Mouse (Mus musculus) intestine, embryonic 16.5 days (tissue): ENCODE measurements at regions not wholly inside any gene's neighbourhood (a gene's known extent, or its start where the extent isn't known, plus 50 kb on each side); places are given as distances from the start of the nearest gene placed in this dataset.

Source experiments
- ATAC-seq: fragments of 200-750 bp; cut with Nextera tagmentation; 2 replicates; pipeline ENCODE4 v1.8.0; 2017; ENCODE audit warnings: moderate TSS enrichment, moderate library complexity
- H3K27ac ChIP-seq: fragments of 300-500 bp; sonication (generic); 2 replicates; pipeline ENCODE4 v1.5.1; 2014; ENCODE audit warnings: mild to moderate bottlenecking, low read length
- H3K27me3 ChIP-seq: fragments of 300-500 bp; sonication (generic); replicated peaks from 2 replicates; pipeline ENCODE4 v1.6.1; 2014; ENCODE audit warnings: low read length, control low read depth, mixed read lengths; ENCODE audit not compliant: control insufficient read depth, insufficient read depth
- H3K36me3 ChIP-seq: fragments of 300-500 bp; sonication (generic); 2 replicates; pipeline ENCODE4 v1.6.1; 2014; ENCODE audit warnings: low read length, control low read depth; ENCODE audit not compliant: control insufficient read depth, insufficient read depth
- H3K4me1 ChIP-seq: fragments of 300-500 bp; sonication (generic); 2 replicates; pipeline ENCODE4 v1.6.1; 2014; ENCODE audit warnings: low read length, control low read depth, mixed read lengths; ENCODE audit not compliant: control insufficient read depth, insufficient read depth
- H3K4me2 ChIP-seq: fragments of 300-500 bp; sonication (generic); 2 replicates; pipeline ENCODE4 v1.6.1; 2014; ENCODE audit warnings: low read depth, low read length, control low read depth
- H3K4me3 ChIP-seq: fragments of 300-500 bp; sonication (generic); 2 replicates; pipeline ENCODE4 v1.5.1; 2014; ENCODE audit warnings: mild to moderate bottlenecking, low read length
- H3K9ac ChIP-seq: fragments of 300-500 bp; sonication (generic); 2 replicates; pipeline ENCODE4 v1.6.1; 2014; ENCODE audit warnings: low read depth, low read length
- H3K9me3 ChIP-seq: fragments of 300-500 bp; sonication (generic); 2 replicates; pipeline ENCODE4 v1.6.1; 2016; ENCODE audit warnings: low read length, control low read depth; ENCODE audit not compliant: control insufficient read depth
- WGBS: fragments of 180-500 bp; shearing (Covaris S2); extraction: QIAGEN DNeasy Blood & Tissue Kit; methylation state at CpG from one replicate; pipeline ENCODE4 v1.1.7; 2014; 5-methylcytosine and 5-hydroxymethylcytosine counted together

GRCm38 (mm10) chr4:84020692-84021091, 495.3 kb downstream of the Ccdc171 start:
- no peak; the same call in 1 of the 2 replicates for ATAC-seq
- Histone ChIP-seq H3K36me3 (no peaks in the 10 kb centered on the region), H3K4me3 (no peak overlapping the region), H3K9ac (no peak overlapping the region), H3K27me3 (no peaks in the 10 kb centered on the region), H3K9me3 (no peaks in the 10 kb centered on the region), H3K4me2 (no peak overlapping the region), H3K4me1 (0 out of 2 replicates have a peak, but pooled peaks cover 5% of the 10 kb centered on the region), H3K27ac (no peak overlapping the region)
- 66% methylated on average over 1 of the region's 1 CpGs for WGBS

GRCm38 (mm10) chr4:84022323-84022722, 497.0 kb downstream of the Ccdc171 start:
- no peak overlapping the region for H3K4me2 ChIP-seq
- no peak overlapping the region for H3K9ac ChIP-seq
- H3K4me3 ChIP-seq: no peak overlapping the region
- ATAC-seq: no peak
- 0 out of 2 replicates have a peak, but pooled peaks cover 5% of the 10 kb centered on the region for H3K4me1 ChIP-seq
- H3K36me3 ChIP-seq: no peaks in the 10 kb centered on the region
- H3K27me3 ChIP-seq: no peaks in the 10 kb centered on the region
- H3K9me3 ChIP-seq: no peaks in the 10 kb centered on the region
- no peak overlapping the region for H3K27ac ChIP-seq
- WGBS: 87% methylated on average over 7 of the region's 7 CpGs

GRCm38 (mm10) chr4:84026144-84026543, 500.8 kb downstream of the Ccdc171 start:
- ATAC-seq: no peak

GRCm38 (mm10) chr4:84028120-84028519, 502.8 kb downstream of the Ccdc171 start:
- WGBS: 51% methylated on average over 5 of the region's 5 CpGs
- H3K9me3 ChIP-seq: no peaks in the 10 kb centered on the region
- H3K9ac ChIP-seq: no peak overlapping the region
- ATAC-seq: no peak
- H3K4me1 ChIP-seq: no peaks in the 10 kb centered on the region
- no peaks in the 10 kb centered on the region for H3K27me3 ChIP-seq
- no peaks in the 10 kb centered on the region for H3K36me3 ChIP-seq
- H3K27ac ChIP-seq: no peak overlapping the region
- H3K4me2 ChIP-seq: no peak overlapping the region
- H3K4me3 ChIP-seq: no peak overlapping the region

More at GRCm38 (mm10) chr4:84026144-84026543, 500.8 kb downstream of the Ccdc171 start:
- Histone ChIP-seq H3K4me3 (no peak overlapping the region), H3K27me3 (no peaks in the 10 kb centered on the region), H3K9ac (no peak overlapping the region), H3K36me3 (no peaks in the 10 kb centered on the region), H3K9me3 (no peaks in the 10 kb centered on the region), H3K27ac (no peak overlapping the region), H3K4me1 (no peaks in the 10 kb centered on the region), H3K4me2 (no peak overlapping the region)
- WGBS: 53% methylated on average over 8 of the region's 8 CpGs

GRCm38 (mm10) chr4:84030916-84031315, 505.6 kb downstream of the Ccdc171 start:
- Histone ChIP-seq H3K4me2 (no peak overlapping the region), H3K27me3 (no peaks in the 10 kb centered on the region), H3K4me1 (no peaks in the 10 kb centered on the region), H3K9me3 (no peaks in the 10 kb centered on the region), H3K9ac (no peak overlapping the region), H3K4me3 (no peak overlapping the region), H3K27ac (no peak overlapping the region), H3K36me3 (no peaks in the 10 kb centered on the region)
- 88% methylated on average over 5 of the region's 5 CpGs for WGBS
- ATAC-seq: no peak

- no peak overlapping the region for H3K4me2 ChIP-seq
- 65% methylated on average over 10 of the region's 10 CpGs for WGBS
- no peak for ATAC-seq
Measured at GRCm38 (mm10) chr4:84032505-84032904, 507.2 kb downstream of the Ccdc171 start.

GRCm38 (mm10) chr4:84035347-84035746, 510.0 kb downstream of the Ccdc171 start:
- no peaks in the 10 kb centered on the region for H3K9me3 ChIP-seq
- 87% methylated on average over 1 of the region's 1 CpGs for WGBS
- H3K27me3 ChIP-seq: no peaks in the 10 kb centered on the region
- no peak overlapping the region for H3K4me2 ChIP-seq
- no peaks in the 10 kb centered on the region for H3K4me1 ChIP-seq
- H3K36me3 ChIP-seq: no peaks in the 10 kb centered on the region
- ATAC-seq: no peak
- no peak overlapping the region for H3K4me3 ChIP-seq
- no peak overlapping the region for H3K9ac ChIP-seq
- no peak overlapping the region for H3K27ac ChIP-seq

More at GRCm38 (mm10) chr4:84032505-84032904, 507.2 kb downstream of the Ccdc171 start:
- Histone ChIP-seq H3K9me3 (no peaks in the 10 kb centered on the region), H3K27ac (no peak overlapping the region), H3K4me3 (no peak overlapping the region), H3K4me1 (no peaks in the 10 kb centered on the region), H3K27me3 (no peaks in the 10 kb centered on the region), H3K9ac (no peak overlapping the region), H3K36me3 (no peaks in the 10 kb centered on the region)

GRCm38 (mm10) chr4:84037535-84037934, 512.2 kb downstream of the Ccdc171 start:
- WGBS: 50% methylated on average over 3 of the region's 3 CpGs
- H3K4me3 ChIP-seq: no peak overlapping the region
- ATAC-seq: no peak

GRCm38 (mm10) chr4:84050243-84050642, 524.9 kb downstream of the Ccdc171 start:
- H3K4me2 ChIP-seq: no peak overlapping the region
- 47% methylated on average over 6 of the region's 6 CpGs for WGBS
- H3K4me3 ChIP-seq: no peak overlapping the region
- no peaks in the 10 kb centered on the region for H3K36me3 ChIP-seq
- H3K27me3 ChIP-seq: no peaks in the 10 kb centered on the region
- H3K9ac ChIP-seq: no peak overlapping the region
- no peak for ATAC-seq
- no peaks in the 10 kb centered on the region for H3K4me1 ChIP-seq
- no peak overlapping the region for H3K27ac ChIP-seq
- no peaks in the 10 kb centered on the region for H3K9me3 ChIP-seq

More at GRCm38 (mm10) chr4:84037535-84037934, 512.2 kb downstream of the Ccdc171 start:
- H3K9me3 ChIP-seq: no peaks in the 10 kb centered on the region
- H3K36me3 ChIP-seq: no peaks in the 10 kb centered on the region
- no peak overlapping the region for H3K27ac ChIP-seq
- H3K4me2 ChIP-seq: no peak overlapping the region
- H3K27me3 ChIP-seq: no peaks in the 10 kb centered on the region
- no peak overlapping the region for H3K9ac ChIP-seq
- no peaks in the 10 kb centered on the region for H3K4me1 ChIP-seq

- no peaks in the 10 kb centered on the region for H3K9me3 ChIP-seq
- WGBS: 60% methylated on average over 6 of the region's 6 CpGs
- H3K27ac ChIP-seq: no peak overlapping the region
- no peak overlapping the region for H3K4me3 ChIP-seq
- H3K4me2 ChIP-seq: no peak overlapping the region
- H3K9ac ChIP-seq: no peak overlapping the region
- no peaks in the 10 kb centered on the region for H3K36me3 ChIP-seq
- no peaks in the 10 kb centered on the region for H3K4me1 ChIP-seq
- peak; percentile 33; the same call in 1 of the 2 replicates for ATAC-seq
- H3K27me3 ChIP-seq: no peaks in the 10 kb centered on the region
Measured at GRCm38 (mm10) chr4:84056863-84057502, 531.6 kb downstream of the Ccdc171 start.
